27 mouse cellular contexts compared by ENCODE assay signal in genomic region chr1:170974736-170975135, GRCm38 (mm10). TPM values are rescaled to one million over a fixed set of nuclear protein-coding genes. Genes with fewer than 3 reads are reported as not detected.
DNase-seq lines count a peak whose midpoint lies in the region; ATAC-seq and TF ChIP-seq lines count a peak whose summit lies in the region.
"Had no signal": no experiment of that assay in that cellular context is flagged by ENCODE, and none has a peak within 500 bp of the region (broad histone marks: within the 10 kb centered on the region; RNA-seq: fewer than 3 reads in every experiment).

No protein-coding gene starts in this region.

- H3K27ac ChIP-seq in gastrocnemius, adult 2 months, result no peak overlapping the region
- H3K27ac ChIP-seq in liver, adult 2 months (replicated peaks; ENCODE audit: insufficient read depth, low read depth, low read length), result peak overlapping the region; percentile 61
- H3K27ac ChIP-seq in brown adipose tissue, adult 24 weeks (replicated peaks; ENCODE audit: low read depth, low read length), result no peak overlapping the region; the same call in 1 of the 2 replicates
- H3K27ac ChIP-seq: forebrain, embryonic 10.5 days; forebrain, embryonic 13.5 days; heart, adult 2 months; hindbrain, embryonic 12.5 days; hindbrain, embryonic 15.5 days had no signal

- H3K79me2 ChIP-seq in liver, adult 2 months (ENCODE audit: control insufficient read depth, insufficient read depth, low read length), result no peaks in the 10 kb centered on the region

- no peak for TF ChIP-seq CTCF in gastrocnemius, adult 2 months (IDR thresholded peaks at IDR 0.05)
- no peak for TF ChIP-seq CTCF in liver, adult 2 months (IDR thresholded peaks at IDR 0.05; ENCODE audit: low read depth, low read length)

- H3K27me3 ChIP-seq in liver, adult 2 months (ENCODE audit: control insufficient read depth, insufficient read depth, low read length), result no peaks in the 10 kb centered on the region
- H3K27me3 ChIP-seq in megakaryocyte, embryonic 14.5 days (replicated peaks), result no peaks in the 10 kb centered on the region
- H3K27me3 ChIP-seq: forebrain, embryonic 13.5 days; hindbrain, embryonic 12.5 days; hindbrain, embryonic 15.5 days; Patski had no signal

- H3K36me3 ChIP-seq in liver, adult 2 months (ENCODE audit: control insufficient read depth, insufficient read depth, low read length), result no peaks in the 10 kb centered on the region; the same call in 1 of the 2 replicates
- H3K36me3 ChIP-seq in megakaryocyte, embryonic 14.5 days (replicated peaks; ENCODE audit: low read length), result peaks cover 5% of the 10 kb centered on the region
- H3K36me3 ChIP-seq: forebrain, embryonic 10.5 days; G1E; hindbrain, embryonic 12.5 days; hindbrain, embryonic 15.5 days had no signal

- 89% methylated on average over 2 of the region's 2 CpGs for WGBS in liver, adult 2 months

- peak overlapping the region; percentile 41 for H3K4me3 ChIP-seq in gastrocnemius, adult 2 months
- peak overlapping the region; percentile 43 for H3K4me3 ChIP-seq in liver, adult 2 months (ENCODE audit: insufficient read depth, low read depth, low read length)
- H3K4me3 ChIP-seq in megakaryocyte, embryonic 14.5 days (replicated peaks), result peak overlapping the region; percentile 73
- peak overlapping the region; percentile 38; the same call in 1 of the 2 replicates for H3K4me3 ChIP-seq in brown adipose tissue, adult 24 weeks (ENCODE audit: insufficient read depth, low read depth, low read length)
- H3K4me3 ChIP-seq: forebrain, embryonic 10.5 days; forebrain, embryonic 13.5 days; heart, adult 2 months; hindbrain, embryonic 12.5 days; hindbrain, embryonic 15.5 days had no signal

- ATAC-seq in megakaryocyte, adult 5-6 weeks (ENCODE audit: poor library complexity, severe bottlenecking), result no peak
- ATAC-seq: forebrain, embryonic 13.5 days; forebrain, embryonic 16.5 days; Patski had no signal

- H3K9me3 ChIP-seq in megakaryocyte, embryonic 14.5 days, result no peaks in the 10 kb centered on the region
- H3K9me3 ChIP-seq: forebrain, embryonic 10.5 days; forebrain, embryonic 13.5 days; G1E; hindbrain, embryonic 12.5 days; hindbrain, embryonic 15.5 days had no signal

- H3K4me1 ChIP-seq in liver, adult 2 months (ENCODE audit: control insufficient read depth, insufficient read depth, low read length), result peaks cover 10% of the 10 kb centered on the region
- H3K4me1 ChIP-seq in megakaryocyte, embryonic 14.5 days, result peaks cover 70% of the 10 kb centered on the region
- no peaks in the 10 kb centered on the region for H3K4me1 ChIP-seq in brown adipose tissue, adult 24 weeks (ENCODE audit: control insufficient read depth, insufficient read depth, insufficient read length, low read length)
- H3K4me1 ChIP-seq: forebrain, embryonic 10.5 days; forebrain, embryonic 13.5 days; hindbrain, embryonic 12.5 days; hindbrain, embryonic 15.5 days had no signal

- DNase-seq in gastrocnemius, adult 2 months, result no peak
- no peak for DNase-seq in gastrocnemius, postnatal 4 days (ENCODE audit: low spot score in 2 of 2)
- no peak for DNase-seq in liver, adult 2 months (ENCODE audit: extremely low read depth, low read depth, low spot score)
- DNase-seq in liver, result no peak
- DNase-seq in thymus, adult 18-20 months, result no peak
- DNase-seq: adrenal gland, adult 2 months; adrenal gland, postnatal 14 days; cerebellum, adult 18-20 months; cerebellum, adult 9-10 months; cerebellum, postnatal 14 days; gastrocnemius, postnatal 14 days; heart, adult 2 months had no signal

- peak overlapping the region; percentile 66 for H3K9ac ChIP-seq in liver, adult 2 months (ENCODE audit: low read depth, low read length)
- H3K9ac ChIP-seq: forebrain, embryonic 13.5 days; hindbrain, embryonic 12.5 days; hindbrain, embryonic 15.5 days had no signal

- intact Hi-C loops in gastrocnemius, adult 2 months (cut with DNase I), result no loop called here

- TF ChIP-seq POLR2A in liver, adult 2 months (IDR thresholded peaks at IDR 0.05; ENCODE audit: extremely low read depth, insufficient read depth, low read length), result no peak

RNA-seq across cellular contexts. Expression of gene Fcgr2b, which starts 1.6 kb away (rescaled TPM):
- total RNA-seq in gastrocnemius, adult 2 months (2021), result 1 to 10 TPM; 2.2 to 4.1 TPM
- total RNA-seq in gastrocnemius, postnatal 4 days (2021), result 10 to 100 TPM in 1 of 2 experiments, 1 to 10 TPM in 1; 8.9 to 11.9 TPM
- total RNA-seq in liver, adult 2 months (2014; rRNA removed), result 56.6 and 68.7 TPM in 2 replicates
- polyA plus RNA-seq in liver, adult 2 months (2012; rRNA removed), result 18.6 and 34.9 TPM in 2 replicates
- 17.6 TPM in 1 of 2 replicates, not detected in the other for polyA plus RNA-seq in megakaryocyte, embryonic 14.5 days (2012; ENCODE audit: insufficient read depth, low replicate concordance)
- 226 and 271 TPM in 2 replicates for total RNA-seq in megakaryocyte, adult 5-6 weeks (2015)
- 174 and 196 TPM in 2 replicates for total RNA-seq in megakaryocyte, adult 5-6 weeks (2017)
- polyA plus RNA-seq in brown adipose tissue, adult 24 weeks (2012; ENCODE audit: insufficient read depth, insufficient read length, missing spikeins), result 11.0 and 11.9 TPM in 2 replicates
- polyA plus RNA-seq: forebrain, embryonic 10.5 days had no signal

RNA-seq across cellular contexts. Expression of gene Fcgr4, which starts 44.0 kb away (rescaled TPM):
- total RNA-seq in gastrocnemius, adult 2 months (2021), result not detected
- under 1 TPM; 0.37 to 0.62 TPM for total RNA-seq in gastrocnemius, postnatal 4 days (2021)
- total RNA-seq in liver, adult 2 months (2014; rRNA removed), result 8.4 and 10.3 TPM in 2 replicates
- 3.1 and 4.5 TPM in 2 replicates for polyA plus RNA-seq in liver, adult 2 months (2012; rRNA removed)
- polyA plus RNA-seq in megakaryocyte, embryonic 14.5 days (2012; ENCODE audit: insufficient read depth, low replicate concordance), result 0.07 TPM in 1 of 2 replicates, not detected in the other
- 34.6 and 34.8 TPM in 2 replicates for total RNA-seq in megakaryocyte, adult 5-6 weeks (2015)
- 30.0 and 47.4 TPM in 2 replicates for total RNA-seq in megakaryocyte, adult 5-6 weeks (2017)
- 2.2 and 3.9 TPM in 2 replicates for polyA plus RNA-seq in brown adipose tissue, adult 24 weeks (2012; ENCODE audit: insufficient read depth, insufficient read length, missing spikeins)
- total RNA-seq: gastrocnemius, adult 18-20 months; gastrocnemius, postnatal 14 days had no signal
- polyA plus RNA-seq: forebrain, embryonic 13.5 days; heart, embryonic 11.5 days had no signal

RNA-seq across cellular contexts. Expression of gene Fcrla, which starts 47.4 kb away (rescaled TPM):
- total RNA-seq in gastrocnemius, adult 2 months (2021), result not detected
- total RNA-seq in gastrocnemius, postnatal 4 days (2021), result under 1 TPM; 0.26 to 0.61 TPM
- 0.83 and 1.1 TPM in 2 replicates for total RNA-seq in liver, adult 2 months (2014; rRNA removed)
- polyA plus RNA-seq in liver, adult 2 months (2012; rRNA removed), result 0.37 and 1.1 TPM in 2 replicates
- polyA plus RNA-seq in megakaryocyte, embryonic 14.5 days (2012; ENCODE audit: insufficient read depth, low replicate concordance), result not detected in 2 replicates
- total RNA-seq in megakaryocyte, adult 5-6 weeks (2015), result 1.3 and 3.2 TPM in 2 replicates
- 0.40 and 2.7 TPM in 2 replicates for total RNA-seq in megakaryocyte, adult 5-6 weeks (2017)
- 1.8 TPM in 1 of 2 replicates, not detected in the other for polyA plus RNA-seq in brown adipose tissue, adult 24 weeks (2012; ENCODE audit: insufficient read depth, insufficient read length, missing spikeins)
- total RNA-seq: gastrocnemius, adult 18-20 months had no signal
- polyA plus RNA-seq: brain, embryonic 14.5 days; embryonic facial prominence, embryonic 11.5 days; embryonic facial prominence, embryonic 14.5 days; forebrain, embryonic 10.5 days; forebrain, embryonic 13.5 days; forebrain, embryonic 16.5 days; hindbrain, embryonic 12.5 days; hindbrain, embryonic 15.5 days; Patski had no signal
